Mouse (Mus musculus) small intestine, adult 2 months (tissue): ENCODE measurements around the gene Lhfp.

Experiments
- CTCF ChIP-seq: fragments of 200-500 bp; IDR thresholded peaks from 2 replicates; pipeline ENCODE4 v1.5.1; 2012; ENCODE audit warnings: low read depth, mild to moderate bottlenecking, control low read depth, inconsistent platforms, low read length, moderate library complexity, mixed read lengths; ENCODE audit not compliant: insufficient replicate concordance, insufficient read length; ENCODE audit errors: extremely low read depth
- POLR2A ChIP-seq: fragments of 200-500 bp; IDR thresholded peaks from 2 replicates; pipeline ENCODE4 v1.6.1; 2012; ENCODE audit warnings: low read depth, mild to moderate bottlenecking, control low read depth, inconsistent platforms, low read length, moderate library complexity

GRCm38 (mm10) chr3:53147001-53147400 is 105.7 kb downstream of the Lhfp start:
- TF ChIP-seq POLR2A (no peak), CTCF (no peak)
